Mouse (Mus musculus): ENCODE results near the gene Sart1. TPM values are rescaled to one million over a fixed set of nuclear protein-coding genes. Genes with fewer than 3 reads are reported as not detected.
"Not testable (repeated sequence)": the region's sequence is repeated elsewhere in the genome, so short reads cannot be mapped to it uniquely, and the experiment has no call there.

Sart1 gene
- total RNA-seq, 2 experiments from 2014 or later, result 84.0 to 85.4 TPM

DNA sequence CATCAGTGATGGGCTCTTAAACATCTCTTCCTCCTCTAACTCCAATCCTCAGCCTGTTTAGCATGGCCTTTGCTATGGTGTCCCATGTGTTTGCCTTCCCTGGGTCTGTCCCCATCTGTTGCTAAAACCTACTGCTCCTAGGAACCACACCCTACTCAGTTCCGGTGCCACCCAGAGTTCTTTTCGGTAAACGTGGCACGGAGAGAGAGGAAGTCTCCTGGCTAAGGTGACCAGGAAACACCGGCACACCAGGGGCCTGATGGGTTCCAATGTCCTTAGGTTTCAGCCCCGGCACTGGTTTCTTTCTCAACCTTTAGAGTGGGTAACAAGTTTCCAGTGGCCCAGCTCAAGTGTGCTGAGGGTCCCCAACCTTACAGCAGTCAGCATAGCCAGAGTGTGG, 32.1 kb upstream of the Sart1 start:
- intact Hi-C loops (cut with DNase I), result no loop called here
- DNase-seq (ENCODE audit: low spot score in 2 of 2), result no peak

DNA sequence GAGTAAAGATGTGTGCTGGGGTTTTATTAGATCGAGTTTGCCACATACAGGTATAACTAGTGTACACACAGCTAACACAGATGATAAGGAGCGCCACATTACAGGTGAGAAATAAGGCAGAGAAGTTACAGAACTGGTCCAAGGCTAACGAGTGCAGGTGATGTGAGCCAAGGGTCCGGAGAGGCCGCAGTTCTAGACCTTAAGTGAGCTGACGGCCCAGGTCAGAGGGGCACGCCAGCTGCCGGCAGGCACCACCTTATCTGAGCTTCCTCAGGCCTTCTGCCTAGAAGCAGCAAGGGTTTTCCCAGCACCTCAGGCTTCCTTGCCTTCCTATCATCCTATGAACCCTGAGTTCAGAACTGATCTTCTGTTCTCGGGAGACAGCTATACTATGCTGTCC, 31.1 kb upstream of the Sart1 start:
- DNase-seq (ENCODE audit: low spot score in 2 of 2), result no peak
- intact Hi-C loops (cut with DNase I), result no loop called here

DNA sequence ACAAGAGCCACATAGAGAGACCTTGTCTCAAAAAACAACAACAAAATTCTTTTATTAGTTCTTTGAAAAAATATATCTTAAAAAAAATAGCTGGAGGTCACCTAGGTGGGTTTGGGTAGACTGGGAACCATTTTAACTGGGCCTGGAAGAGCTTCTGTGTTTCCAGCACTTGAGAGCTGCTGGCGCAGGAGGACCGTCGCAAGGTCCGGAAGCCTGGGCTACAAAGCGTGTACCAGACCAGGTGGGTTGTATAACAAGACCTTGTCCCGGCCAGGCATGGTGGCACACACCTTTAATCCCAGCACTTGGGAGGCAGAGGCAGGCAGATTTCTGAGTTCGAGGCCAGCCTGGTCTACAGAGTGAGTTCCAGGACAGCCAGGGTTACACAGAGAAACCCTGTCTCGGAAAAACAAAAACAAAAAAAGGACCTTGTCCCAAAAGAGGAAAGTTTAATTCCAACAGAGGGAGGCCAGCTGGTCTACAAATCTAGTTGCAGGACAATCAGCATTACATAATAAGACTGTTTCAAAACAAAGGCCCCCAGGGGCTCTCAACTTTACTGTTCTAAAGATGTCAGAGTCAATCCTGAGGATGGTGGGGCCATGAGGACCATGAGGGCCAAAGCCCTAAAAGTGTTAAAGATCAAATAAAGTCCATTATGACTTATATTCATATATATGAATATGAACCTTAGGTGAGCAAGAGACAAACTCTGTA, 30.4 kb upstream of the Sart1 start:
- no peak for DNase-seq (ENCODE audit: low spot score in 2 of 2)
- intact Hi-C loops (cut with DNase I), result no loop called here

DNA sequence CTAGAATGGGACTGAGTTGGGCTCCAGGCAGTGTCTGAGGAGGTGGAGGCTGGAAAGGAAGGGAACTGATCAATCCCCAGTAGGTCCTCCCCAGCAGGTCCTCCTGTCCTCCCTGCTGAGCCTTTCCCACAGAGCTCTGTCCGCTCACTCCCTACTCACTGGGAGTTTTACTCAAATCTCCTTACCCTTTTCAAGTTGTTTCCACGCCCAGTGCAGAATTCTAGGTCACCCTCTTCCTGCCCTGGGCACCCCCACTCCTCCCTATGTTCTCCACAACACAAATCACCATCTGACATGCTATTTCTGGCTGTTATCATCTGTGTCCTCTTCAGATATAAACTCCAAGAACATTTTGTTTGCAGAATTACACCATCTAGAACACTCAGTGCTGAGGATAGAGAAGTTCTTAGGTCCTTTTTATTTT, 26.0 kb upstream of the Sart1 start:
- intact Hi-C loops (cut with DNase I), result no loop called here
- peak in 1 of 2 experiments; percentile 73 for DNase-seq (ENCODE audit: low spot score in 2 of 2)

DNA sequence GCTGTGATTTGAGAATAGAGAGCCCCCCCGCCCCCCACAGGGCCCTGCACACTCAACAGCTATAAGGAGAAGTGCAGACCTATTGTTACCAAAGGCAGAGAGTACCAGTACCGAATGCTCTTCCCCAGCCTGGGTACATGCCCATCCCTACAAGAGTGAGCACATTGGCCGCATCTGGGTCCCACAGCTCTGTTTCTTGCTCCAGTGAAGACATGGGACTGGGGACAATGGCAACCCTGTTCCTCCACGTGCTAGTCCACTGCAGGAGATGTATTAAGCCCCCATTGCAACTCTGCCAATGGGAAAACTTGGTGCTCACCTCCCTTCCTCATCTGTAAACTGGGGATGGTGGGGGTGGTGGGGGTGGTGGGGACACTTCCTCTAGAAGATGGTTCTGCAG, 25.3 kb upstream of the Sart1 start:
- no peak for DNase-seq (ENCODE audit: low spot score in 2 of 2)
- intact Hi-C loops (cut with DNase I), result no loop called here

GRCm38 (mm10) chr19:5411961-5412360, 23.5 kb upstream of the Sart1 start:
- intact Hi-C loops (cut with DNase I), result no loop called here
- no peak for DNase-seq (ENCODE audit: low spot score in 2 of 2)

DNA sequence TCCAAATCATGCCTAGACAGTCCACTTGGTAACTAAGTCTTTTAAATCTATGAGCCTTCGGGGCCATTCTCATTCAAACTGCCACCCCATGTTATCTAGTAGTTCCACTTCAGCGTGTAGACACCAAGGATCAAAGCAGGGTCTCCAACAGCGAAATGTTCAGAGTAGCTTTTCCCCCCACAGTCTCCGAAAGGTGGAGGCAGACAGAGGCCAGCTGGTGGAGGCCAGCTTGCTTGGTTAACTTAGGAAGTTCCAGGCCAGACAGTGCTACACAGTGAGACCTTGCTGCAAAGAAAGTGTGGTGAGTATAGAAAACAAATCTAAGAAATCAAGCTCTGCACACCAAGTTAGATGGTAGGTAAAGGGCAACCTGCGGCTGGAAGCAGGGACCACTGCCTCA, 22.1 kb upstream of the Sart1 start:
- DNase-seq (ENCODE audit: low spot score in 2 of 2), result no peak
- intact Hi-C loops (cut with DNase I), result no loop called here

DNA sequence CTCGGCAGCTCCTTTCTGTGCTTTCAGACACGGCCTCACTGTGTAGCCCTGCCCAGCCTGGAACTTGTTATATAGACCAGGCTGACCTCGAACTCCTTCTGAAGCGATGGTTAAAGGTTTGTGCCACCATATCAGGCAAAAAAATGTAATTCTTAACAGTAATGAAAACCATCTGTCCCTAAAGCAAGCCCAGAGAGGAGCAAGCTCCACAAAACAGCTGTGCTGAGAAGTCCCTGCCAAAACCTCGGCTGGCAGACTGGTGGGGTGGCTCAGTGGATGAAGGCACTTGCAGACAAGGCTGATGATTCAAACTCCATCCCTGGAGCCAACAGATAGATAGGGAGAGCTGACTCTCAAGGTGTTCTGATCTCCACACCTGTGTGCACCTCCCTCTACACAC, 20.6 kb upstream of the Sart1 start:
- DNase-seq (ENCODE audit: low spot score in 2 of 2), result no peak
- intact Hi-C loops (cut with DNase I), result no loop called here

GRCm38 (mm10) chr19:5408057-5409001, 19.8 kb upstream of the Sart1 start:
- no peak for DNase-seq (ENCODE audit: low spot score in 2 of 2)
- intact Hi-C loops (cut with DNase I), result no loop called here

GRCm38 (mm10) chr19:5407133-5407532, 18.6 kb upstream of the Sart1 start:
- intact Hi-C loops (cut with DNase I), result no loop called here
- DNase-seq (ENCODE audit: low spot score in 2 of 2), result peak; percentile 55 to 56

DNA sequence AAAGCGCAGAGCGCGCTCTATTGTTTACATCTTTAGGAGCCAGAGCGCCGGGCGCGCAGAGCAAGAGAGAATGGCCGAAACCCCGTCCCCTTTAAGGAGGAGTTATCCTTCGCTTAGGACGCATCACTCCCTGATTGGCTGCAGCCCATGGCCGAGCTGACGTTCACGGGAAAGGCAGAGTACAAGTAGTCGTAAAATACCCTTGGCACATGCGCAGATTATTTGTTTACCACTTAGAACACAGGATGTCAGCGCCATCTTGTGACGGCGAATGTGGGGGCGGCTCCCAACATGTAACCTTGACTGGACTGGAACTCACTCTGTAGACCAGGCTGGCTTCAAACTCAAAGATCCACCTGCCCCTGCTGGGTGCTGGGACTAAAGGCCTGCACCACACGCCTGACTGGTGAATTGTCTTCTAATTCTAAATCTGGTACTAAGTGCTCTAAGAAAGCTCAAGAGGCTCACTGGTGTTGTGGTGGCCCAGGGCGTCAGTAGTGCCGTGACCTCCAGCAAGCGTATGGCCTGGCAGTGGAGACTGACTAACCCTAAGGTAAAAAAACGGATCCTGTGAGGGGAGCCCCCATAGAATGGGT, 18.1 kb upstream of the Sart1 start:
- DNase-seq (ENCODE audit: low spot score in 2 of 2); intact Hi-C loops (cut with DNase I): not testable (repeated sequence)

DNA sequence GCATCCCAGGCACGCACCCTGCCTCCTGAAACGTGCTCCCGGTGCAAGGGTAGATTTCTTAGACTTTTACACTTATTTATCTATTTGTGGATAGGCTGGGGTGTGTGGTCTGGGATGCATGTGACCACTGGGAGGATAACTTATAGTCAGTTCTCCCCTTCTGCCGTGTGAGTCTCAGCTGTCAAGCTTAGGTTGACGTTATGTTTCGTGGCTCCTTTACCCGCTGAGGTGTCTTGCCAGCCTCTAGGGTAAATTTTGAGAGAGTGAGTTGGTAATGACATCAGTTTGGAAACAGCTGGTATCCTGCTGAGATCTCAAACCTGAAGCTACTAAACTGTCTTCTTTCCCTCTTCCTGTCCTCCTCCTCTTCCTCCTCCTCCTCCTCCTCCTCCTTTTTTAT, 17.4 kb upstream of the Sart1 start:
- intact Hi-C loops (cut with DNase I), result no loop called here
- no peak for DNase-seq (ENCODE audit: low spot score in 2 of 2)

GRCm38 (mm10) chr19:5402293-5402692, 13.8 kb upstream of the Sart1 start, which contains the start of gene Tsga10ip:
Tsga10ip (minus strand) TSS chr19:5402526.
- intact Hi-C loops (cut with DNase I), result no loop called here
- no peak for DNase-seq (ENCODE audit: low spot score in 2 of 2)

DNA sequence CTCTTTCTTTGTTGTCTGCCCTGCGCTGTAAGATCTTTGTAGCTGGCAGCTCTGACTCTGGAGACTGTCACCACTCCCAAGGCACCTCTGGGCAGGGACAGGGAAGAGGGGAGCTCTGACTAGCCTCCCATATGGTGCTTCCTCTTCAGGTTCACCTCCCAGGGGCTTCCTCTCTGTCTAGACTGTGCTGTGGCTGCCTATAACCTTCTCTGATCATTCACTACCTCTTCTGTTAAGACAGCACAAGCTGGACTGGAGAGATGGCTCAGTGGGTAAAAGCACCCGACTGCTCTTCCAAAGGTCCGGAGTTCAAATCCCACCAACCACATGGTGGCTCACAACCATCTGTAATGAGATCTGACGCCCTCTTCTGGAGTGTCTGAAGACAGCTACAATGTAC, 12.6 kb upstream of the Sart1 start:
- intact Hi-C loops (cut with DNase I); DNase-seq (ENCODE audit: low spot score in 2 of 2): not testable (repeated sequence)

GRCm38 (mm10) chr19:5395371-5395770, 6.9 kb upstream of the Sart1 start:
- intact Hi-C loops (cut with DNase I), result no loop called here
- no peak for DNase-seq (ENCODE audit: low spot score in 2 of 2)

DNA sequence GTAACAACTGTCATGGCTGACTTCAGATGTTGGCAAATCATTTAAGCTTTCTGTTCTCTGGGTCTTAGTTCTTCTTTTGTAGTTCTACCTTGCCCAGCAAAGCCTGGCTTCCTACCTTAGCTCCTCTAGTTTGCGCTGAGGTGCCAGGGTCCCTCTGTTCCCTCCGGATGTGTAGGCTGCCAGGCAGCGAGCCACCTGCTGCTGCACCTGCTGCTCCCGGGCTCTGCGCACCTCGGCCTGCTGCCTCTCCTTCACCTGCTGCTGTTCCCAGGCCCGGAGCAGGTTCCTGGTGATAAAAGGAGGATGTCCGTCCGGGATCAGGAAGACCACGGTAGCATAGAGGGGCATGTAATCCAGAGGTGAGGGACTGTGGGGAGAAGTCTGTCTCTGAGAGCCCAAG, 5.7 kb upstream of the Sart1 start:
- no peak for DNase-seq (ENCODE audit: low spot score in 2 of 2)
- intact Hi-C loops (cut with DNase I), result no loop called here

DNA sequence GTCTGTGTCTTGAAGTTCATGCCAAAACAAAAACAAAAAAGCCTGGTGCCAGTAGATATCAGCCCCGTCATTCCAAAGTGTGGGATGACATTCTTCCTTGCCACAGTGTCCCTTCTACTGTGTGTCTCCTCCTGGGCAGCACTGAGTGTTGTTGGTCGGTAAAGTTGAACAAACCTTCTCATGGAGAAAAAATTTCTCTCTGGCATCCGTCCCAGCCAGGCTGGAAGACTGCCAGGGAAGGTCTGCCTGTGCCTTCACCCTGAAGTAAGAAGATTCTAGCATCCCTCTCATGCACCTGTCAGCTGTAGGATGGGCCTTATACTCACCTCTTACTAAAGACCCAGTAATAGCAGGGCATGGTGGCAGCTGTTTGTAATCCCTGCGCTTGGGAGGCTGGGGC, 4.4 kb upstream of the Sart1 start:
- intact Hi-C loops (cut with DNase I), result no loop called here
- peak in 1 of 2 experiments; percentile 19 for DNase-seq (ENCODE audit: low spot score in 2 of 2)

GRCm38 (mm10) chr19:5390416-5390815, 1.9 kb upstream of the Sart1 start:
- DNase-seq (ENCODE audit: low spot score in 2 of 2), result no peak
- intact Hi-C loops (cut with DNase I), result no loop called here

DNA sequence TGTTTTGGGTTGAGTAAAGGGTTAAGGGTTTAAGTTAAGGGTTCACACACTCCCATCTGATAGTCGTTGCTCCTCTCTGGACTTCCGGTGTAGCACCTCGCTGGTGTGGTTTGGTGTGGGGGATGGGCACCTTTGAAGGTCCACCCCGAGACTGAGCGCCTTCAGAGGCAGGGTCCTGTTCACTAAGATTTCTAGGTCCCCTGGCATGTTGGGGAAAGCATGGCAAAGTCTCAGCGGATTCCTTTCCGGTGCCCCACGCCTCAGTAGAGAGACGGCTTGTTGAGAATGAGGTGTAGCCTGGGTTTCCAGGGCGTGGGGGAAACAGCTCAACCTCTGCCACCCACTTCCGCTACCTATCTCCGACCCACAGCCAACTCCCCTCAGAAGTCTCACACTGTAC, 1.1 kb upstream of the Sart1 start:
- DNase-seq (ENCODE audit: low spot score in 2 of 2), result no peak
- intact Hi-C loops (cut with DNase I), result no loop called here

- intact Hi-C loops (cut with DNase I), result loop anchor here (1.0 kb wide), 1 partner anchor 22 kb away; the partner anchor contains the start of gene Eif1ad
- DNase-seq (ENCODE audit: low spot score in 2 of 2), result peak; percentile 21 to 61
These were observed 477 bp downstream of the Sart1 start for GRCm38 (mm10) chr19:5388011-5388441.
